Mouse (Mus musculus) spleen, adult 2 months (tissue): ENCODE data around the gene Olfr1337.

ENCODE experiments used
- CTCF ChIP-seq: fragments of 200-500 bp; IDR thresholded peaks from 2 replicates; pipeline ENCODE4 v1.5.1; 2011; ENCODE audit warnings: mild to moderate bottlenecking, inconsistent platforms; ENCODE audit not compliant: insufficient read depth, insufficient read length, insufficient replicate concordance; ENCODE audit errors: extremely low read depth
- POLR2A ChIP-seq: fragments of 200-500 bp; IDR thresholded peaks from 2 replicates; pipeline ENCODE4 v1.6.1; 2011; ENCODE audit warnings: low read depth, low read length, inconsistent platforms

GRCm38 (mm10) chr4:118758637-118759036 lies 23.7 kb downstream of the Olfr1337 start, which contains the start of gene Olfr1338:
- TF ChIP-seq CTCF = no peak
- no peak for TF ChIP-seq POLR2A
